Mouse (Mus musculus) stomach, postnatal 0 days (tissue): Measurements from ENCODE around the gene Reps2. TPM values are rescaled to one million over a fixed set of nuclear protein-coding genes. Genes with fewer than 3 reads are reported as not detected.

Source experiments
- ATAC-seq: fragments of 200-750 bp; cut with Nextera tagmentation; 2 replicates; pipeline ENCODE4 v1.8.0; 2017; ENCODE audit not compliant: low FRiP score, low TSS enrichment
- DNase-seq: peaks from one replicate; pipeline ENCODE4 v3.0.0-alpha.2; 2016; ENCODE audit warnings: low spot score
- H3K27ac ChIP-seq: fragments of 300-500 bp; sonication (generic); replicated peaks from 2 replicates; pipeline ENCODE4 v1.5.1; 2014; ENCODE audit warnings: mild to moderate bottlenecking, control low read depth
- H3K27me3 ChIP-seq: fragments of 300-500 bp; sonication (generic); 2 replicates; pipeline ENCODE4 v1.6.1; 2014; ENCODE audit warnings: low read length; ENCODE audit not compliant: control insufficient read depth, insufficient read depth
- H3K36me3 ChIP-seq: fragments of 300-500 bp; sonication (generic); 2 replicates; pipeline ENCODE4 v1.6.1; 2014; ENCODE audit warnings: low read length, mixed read lengths; ENCODE audit not compliant: control insufficient read depth, insufficient read depth
- H3K4me1 ChIP-seq: fragments of 300-500 bp; sonication (generic); replicated peaks from 2 replicates; pipeline ENCODE4 v1.6.1; 2014; ENCODE audit warnings: antibody characterized with exemption; ENCODE audit not compliant: control insufficient read depth, insufficient read depth
- H3K4me2 ChIP-seq: fragments of 300-500 bp; sonication (generic); replicated peaks from 2 replicates; pipeline ENCODE4 v1.6.1; 2014; ENCODE audit warnings: low read depth, mild to moderate bottlenecking, control low read depth, moderate library complexity
- H3K4me3 ChIP-seq: fragments of 300-500 bp; sonication (generic); 2 replicates; pipeline ENCODE4 v1.5.1; 2014; ENCODE audit warnings: low read depth, low read length, control low read depth
- H3K9ac ChIP-seq: fragments of 300-500 bp; sonication (generic); 2 replicates; pipeline ENCODE4 v1.6.1; 2014; ENCODE audit warnings: mild to moderate bottlenecking, low read length, control low read depth, mixed read lengths
- H3K9me3 ChIP-seq: fragments of 300-500 bp; sonication (generic); 2 replicates; pipeline ENCODE4 v1.6.1; 2016; ENCODE audit warnings: low read length; ENCODE audit not compliant: control insufficient read depth
- CTCF ChIP-seq: IDR thresholded peaks from 2 replicates; pipeline ENCODE4 v1.5.1; 2016; ENCODE audit warnings: antibody characterized with exemption, low read depth, mild to moderate bottlenecking, moderate library complexity
- EP300 ChIP-seq: optimal IDR thresholded peaks from 2 replicates; pipeline ENCODE3; 2016; ENCODE audit warnings: antibody characterized with exemption
- WGBS: fragments of 180-500 bp; shearing (Covaris S2); extraction: QIAGEN DNeasy Blood & Tissue Kit; methylation state at CpG from one replicate; pipeline ENCODE4 v1.1.7; 2014; 5-methylcytosine and 5-hydroxymethylcytosine counted together
- polyA plus RNA-seq: library from polyadenylated mRNA; unstranded; fragments of >200 nt; fragmentation: Nextera tagmentation; extraction: Ambion mirVana; gene quantifications from 2 replicates; pipeline ENCODE4 v1.2.1, GENCODE M21; 2015

Gene Reps2
- polyA plus RNA-seq: 0.72 and 1.0 TPM in 2 replicates

- ATAC-seq (peak; percentile 98), DNase-seq (peak; percentile 92)
- Histone ChIP-seq H3K36me3 (no peaks in the 10 kb centered on the region), H3K4me2 (peak within 1 kb of the TSS; percentile 71), H3K4me3 (peak within 1 kb of the TSS; percentile 56), H3K27ac (0 out of 2 replicates have a peak within 1 kb of the TSS, but pooled peaks have one; percentile 24), H3K27me3 (no peaks in the 10 kb centered on the region), H3K4me1 (no peaks in the 10 kb centered on the region), H3K9ac (peak within 1 kb of the TSS; percentile 59), H3K9me3 (no peaks in the 10 kb centered on the region)
- WGBS: 15% methylated on average over 50 of the region's 61 CpGs
- TF ChIP-seq CTCF: no peak
These were observed at the start of gene Reps2 for GRCm38 (mm10) chrX:162643091-162643788. Reps2 (minus strand) TSS chrX:162643649.

GRCm38 (mm10) chrX:162691272-162691671, 47.8 kb upstream of the Reps2 start:
- Histone ChIP-seq H3K36me3 (no peaks in the 10 kb centered on the region), H3K27ac (no peak overlapping the region), H3K9me3 (no peaks in the 10 kb centered on the region), H3K4me2 (no peak overlapping the region), H3K4me3 (no peak overlapping the region), H3K9ac (no peak overlapping the region), H3K27me3 (no peaks in the 10 kb centered on the region), H3K4me1 (no peaks in the 10 kb centered on the region)
- no peak for ATAC-seq
- no peak for DNase-seq
- WGBS: 34% methylated on average over 2 of the region's 2 CpGs
- no peak for TF ChIP-seq EP300
- TF ChIP-seq CTCF: no peak

- H3K9ac ChIP-seq: no peak overlapping the region
- H3K4me2 ChIP-seq: no peak overlapping the region
- H3K4me1 ChIP-seq: no peaks in the 10 kb centered on the region
- H3K36me3 ChIP-seq: no peaks in the 10 kb centered on the region
- no peaks in the 10 kb centered on the region for H3K9me3 ChIP-seq
- no peak overlapping the region for H3K4me3 ChIP-seq
- DNase-seq (no peak), ATAC-seq (no peak)
- TF ChIP-seq EP300 (no peak), CTCF (no peak)
- no peak overlapping the region for H3K27ac ChIP-seq
- WGBS: 87% methylated on average over 1 of the region's 1 CpGs
- H3K27me3 ChIP-seq: no peaks in the 10 kb centered on the region
These were observed 41.9 kb upstream of the Reps2 start for GRCm38 (mm10) chrX:162685394-162685793.

GRCm38 (mm10) chrX:162679506-162679905, 36.1 kb upstream of the Reps2 start:
- no peaks in the 10 kb centered on the region for H3K36me3 ChIP-seq
- H3K27me3 ChIP-seq: no peaks in the 10 kb centered on the region
- no peak overlapping the region for H3K27ac ChIP-seq
- TF ChIP-seq CTCF (no peak), EP300 (no peak)
- no peaks in the 10 kb centered on the region for H3K4me1 ChIP-seq
- 76% methylated on average over 2 of the region's 2 CpGs for WGBS
- ATAC-seq (no peak), DNase-seq (no peak)
- H3K4me3 ChIP-seq: no peak overlapping the region
- no peaks in the 10 kb centered on the region for H3K9me3 ChIP-seq
- no peak overlapping the region for H3K9ac ChIP-seq
- no peak overlapping the region for H3K4me2 ChIP-seq

- Histone ChIP-seq H3K36me3 (no peaks in the 10 kb centered on the region), H3K27ac (no peak overlapping the region), H3K4me3 (no peak overlapping the region), H3K4me2 (no peak overlapping the region), H3K9me3 (no peaks in the 10 kb centered on the region), H3K4me1 (no peaks in the 10 kb centered on the region), H3K9ac (no peak overlapping the region), H3K27me3 (no peaks in the 10 kb centered on the region)
- 47% methylated on average over 2 of the region's 2 CpGs for whole genome bisulfite sequencing
- TF ChIP-seq CTCF: no peak
- no peak for TF ChIP-seq EP300
- ATAC-seq (no peak), DNase-seq (no peak)
These were observed 35.4 kb upstream of the Reps2 start for GRCm38 (mm10) chrX:162678820-162679219.

GRCm38 (mm10) chrX:162666166-162666565, 22.7 kb upstream of the Reps2 start:
- Histone ChIP-seq H3K27ac (no peak overlapping the region), H3K4me1 (no peaks in the 10 kb centered on the region), H3K9me3 (no peaks in the 10 kb centered on the region), H3K9ac (no peak overlapping the region), H3K27me3 (no peaks in the 10 kb centered on the region), H3K4me2 (no peak overlapping the region), H3K36me3 (no peaks in the 10 kb centered on the region), H3K4me3 (no peak overlapping the region)
- ATAC-seq: no peak
- no peak for TF ChIP-seq EP300
- DNase-seq: no peak
- 70% methylated on average over 2 of the region's 2 CpGs for WGBS
